Mouse (Mus musculus): ENCODE results near the gene C1qb. TPM values are rescaled to one million over a fixed set of nuclear protein-coding genes. Genes with fewer than 3 reads are reported as not detected.

Gene C1qb
- 10 to 100 TPM; 56.6 to 61.3 TPM for total RNA-seq (2021)

DNA sequence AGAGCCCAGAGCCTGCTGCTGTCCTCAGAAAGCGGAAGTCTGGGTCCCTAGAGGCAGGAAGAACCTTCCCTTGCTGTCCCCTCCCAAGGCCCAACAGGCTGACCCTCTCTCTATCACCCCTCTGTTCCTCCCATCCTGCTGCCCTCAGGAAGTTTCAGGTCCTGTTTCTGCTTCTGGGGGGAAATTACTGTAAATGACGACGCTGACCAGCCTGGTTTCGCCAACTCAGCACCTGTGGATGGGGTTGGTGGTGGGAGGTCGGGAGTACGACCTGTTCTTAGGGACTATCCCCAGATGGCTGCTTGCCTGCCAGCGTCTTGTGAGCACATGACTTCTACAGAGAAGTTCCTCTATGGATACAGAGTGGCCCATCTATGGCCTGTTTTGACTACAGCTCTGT is at the start of gene C1qb:
C1qb (minus strand) TSS at position 87 of the 400 bp plus-strand sequence.
- DNase-seq (ENCODE audit: low spot score in 2 of 2), result peak in 1 of 2 experiments; percentile 39
- intact Hi-C loops (cut with DNase I), result no loop called here

DNA sequence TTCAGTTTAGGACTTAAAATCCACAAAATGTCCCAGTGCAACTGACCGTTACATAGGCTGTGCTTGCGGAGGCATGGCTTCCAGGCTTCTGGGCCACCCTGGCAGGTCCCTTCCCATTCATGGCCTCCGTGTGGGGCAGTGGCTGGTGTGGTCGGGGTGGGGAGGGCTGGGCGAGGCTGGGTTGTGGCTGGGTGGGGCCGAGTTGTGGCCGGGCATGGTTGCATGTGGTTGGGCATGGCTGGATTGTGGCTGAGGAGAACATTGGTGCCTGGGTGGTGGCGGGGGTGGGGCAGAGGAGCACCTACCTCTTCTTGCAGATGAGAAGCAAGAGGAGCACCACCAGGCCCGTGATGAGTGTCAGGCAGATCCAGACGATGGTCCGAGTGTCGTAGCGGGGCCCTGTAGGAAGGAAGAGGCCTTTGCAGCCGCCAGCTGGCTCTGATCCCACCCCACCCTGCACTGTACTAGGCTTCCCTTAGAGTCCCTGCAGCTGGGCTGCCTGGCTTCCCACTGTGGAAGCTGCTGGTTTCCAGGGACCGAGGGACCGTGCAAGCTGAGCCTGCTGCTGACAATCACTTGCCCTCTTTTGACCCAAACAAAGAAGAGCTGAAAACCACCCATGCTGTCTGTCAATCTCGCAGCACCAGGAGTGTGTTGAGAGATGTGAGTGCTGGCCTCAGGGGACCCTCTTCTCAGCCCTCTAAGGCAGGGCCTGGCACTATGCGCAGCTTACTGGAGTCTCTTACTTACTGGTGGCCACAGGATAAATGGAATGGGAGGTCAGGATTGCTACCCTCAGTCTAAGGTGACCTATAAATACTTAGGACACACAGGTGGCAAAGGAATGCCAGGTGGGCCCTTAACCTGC is 49.0 kb upstream of the C1qb start:
- DNase-seq (ENCODE audit: low spot score in 2 of 2), result no peak
- intact Hi-C loops (cut with DNase I), result no loop called here

DNA sequence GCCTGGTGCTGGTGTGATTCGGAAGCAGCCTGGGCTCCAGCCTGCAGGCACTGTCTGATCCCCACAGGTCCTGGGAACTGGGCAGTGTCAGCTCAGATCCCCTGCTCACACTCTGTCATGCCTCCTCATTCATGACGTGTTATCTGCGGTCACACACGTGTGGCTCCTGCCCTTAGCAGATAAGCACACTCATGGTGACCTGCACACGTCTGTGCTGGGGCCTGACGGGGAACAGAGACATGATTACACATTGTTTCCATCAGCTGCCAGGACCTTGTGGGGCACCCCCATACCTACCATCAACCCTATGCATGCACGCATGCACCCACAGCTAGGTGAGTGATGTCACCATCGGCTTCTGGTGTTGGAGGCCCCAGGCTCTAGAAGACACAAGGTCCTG is 44.5 kb upstream of the C1qb start:
- no peak for DNase-seq (ENCODE audit: low spot score in 2 of 2)
- intact Hi-C loops (cut with DNase I), result no loop called here

DNA sequence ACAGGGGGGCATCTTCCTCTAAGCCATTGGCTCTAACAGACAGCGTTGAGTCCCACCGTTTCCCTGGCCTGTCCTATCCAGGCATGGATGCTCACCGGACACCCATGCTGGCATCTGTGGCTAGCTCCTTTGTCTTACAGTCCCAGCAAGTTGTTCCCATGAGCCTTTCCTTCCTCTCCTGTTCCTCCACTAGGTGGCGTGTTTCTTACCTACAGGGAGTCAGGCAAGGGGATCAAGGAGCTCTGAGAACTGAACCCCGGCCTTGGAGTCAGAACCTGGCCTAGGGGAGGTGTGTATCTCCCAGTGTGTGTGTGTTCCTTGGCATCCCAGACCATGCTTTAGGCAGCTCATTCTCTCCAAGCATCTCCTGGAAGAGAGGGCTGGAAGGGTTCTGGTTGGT is 42.9 kb upstream of the C1qb start:
- intact Hi-C loops (cut with DNase I), result loop anchor here (5.0 kb wide), 1 partner anchor 53 kb away; no protein-coding TSS in a partner anchor
- peak; percentile 13 to 37 for DNase-seq (ENCODE audit: low spot score in 2 of 2)

DNA sequence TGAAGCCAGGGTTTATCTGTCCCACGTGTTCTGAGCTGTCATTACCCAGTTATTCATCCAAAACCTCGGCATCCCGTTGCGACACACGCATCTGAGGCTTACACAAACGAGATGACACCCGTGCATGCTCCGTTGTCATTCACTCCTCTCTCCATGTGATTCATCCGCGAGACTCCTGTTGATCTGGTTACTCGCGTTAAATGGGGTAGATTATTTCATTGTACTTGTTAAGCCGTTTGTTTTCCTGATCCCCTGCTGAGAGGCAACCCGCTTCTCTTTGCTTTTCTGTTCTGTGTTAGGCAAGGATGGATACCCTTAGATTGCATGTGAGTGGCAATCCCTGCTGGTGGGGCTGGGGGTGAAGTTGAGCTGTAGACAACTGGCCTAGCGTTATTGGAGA is 39.8 kb upstream of the C1qb start:
- intact Hi-C loops (cut with DNase I), result loop anchor here (5.0 kb wide), 1 partner anchor 56 kb away; no protein-coding TSS in a partner anchor
- no peak for DNase-seq (ENCODE audit: low spot score in 2 of 2)

DNA sequence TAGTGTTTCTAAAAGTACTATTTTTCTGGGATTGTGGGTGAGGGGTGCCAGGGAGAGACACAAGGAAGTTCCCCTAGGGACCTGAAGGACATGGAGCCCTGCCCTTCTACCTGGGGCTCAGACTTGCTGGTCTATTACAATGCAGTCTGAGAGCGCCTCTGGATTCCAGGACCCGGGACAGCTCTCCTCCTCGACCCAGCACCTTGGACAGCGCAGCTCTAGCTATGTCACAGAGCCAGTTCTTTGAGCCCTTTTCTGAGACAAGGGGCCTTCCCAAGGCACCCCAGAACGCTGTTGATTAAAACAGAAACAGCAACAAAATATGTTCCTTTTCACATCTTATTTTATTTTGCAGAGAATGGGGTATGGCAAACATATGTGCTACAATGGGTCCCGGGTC is 38.5 kb upstream of the C1qb start:
- DNase-seq (ENCODE audit: low spot score in 2 of 2), result no peak
- intact Hi-C loops (cut with DNase I), result no loop called here

DNA sequence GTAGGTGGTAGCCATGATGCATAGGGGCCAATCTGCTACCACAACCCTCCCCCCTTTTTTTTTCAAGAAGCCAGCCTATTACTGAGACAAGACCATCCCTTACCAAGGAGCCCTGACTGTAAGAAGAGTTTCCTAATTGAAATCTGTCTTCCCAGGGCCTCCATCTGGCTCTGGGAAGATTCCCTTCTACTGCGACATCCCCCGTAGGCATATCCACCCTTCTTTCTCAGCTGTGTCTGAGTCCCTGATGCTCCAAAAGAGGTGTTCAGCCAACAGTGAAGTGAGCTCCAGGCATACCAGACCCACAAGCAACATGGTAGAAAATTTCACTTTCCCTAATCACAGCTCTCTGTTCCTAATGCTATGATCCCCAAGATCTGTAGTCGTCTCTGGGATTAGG is 33.5 kb upstream of the C1qb start:
- intact Hi-C loops (cut with DNase I), result no loop called here
- DNase-seq (ENCODE audit: low spot score in 2 of 2), result peak in 1 of 2 experiments; percentile 52

DNA sequence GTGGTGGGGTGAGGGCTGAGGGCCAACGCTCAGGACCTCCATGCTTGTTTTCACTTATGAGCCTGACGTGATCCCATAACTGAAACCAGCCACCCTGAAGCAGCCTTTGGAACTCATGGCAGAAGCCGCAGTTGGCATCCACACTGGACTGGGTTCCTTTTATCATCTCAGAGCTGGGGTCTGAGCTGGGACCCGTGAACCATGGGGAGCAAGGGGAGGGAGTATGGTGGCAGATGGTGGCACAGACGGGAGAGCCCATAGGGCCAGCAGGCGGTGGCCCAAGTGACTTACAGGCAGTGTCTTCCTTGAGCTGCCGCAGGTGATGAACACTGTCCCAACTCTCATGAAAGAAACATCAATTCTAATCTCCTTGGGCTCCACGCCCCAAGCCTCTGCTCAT is 32.8 kb upstream of the C1qb start:
- intact Hi-C loops (cut with DNase I), result no loop called here

DNA sequence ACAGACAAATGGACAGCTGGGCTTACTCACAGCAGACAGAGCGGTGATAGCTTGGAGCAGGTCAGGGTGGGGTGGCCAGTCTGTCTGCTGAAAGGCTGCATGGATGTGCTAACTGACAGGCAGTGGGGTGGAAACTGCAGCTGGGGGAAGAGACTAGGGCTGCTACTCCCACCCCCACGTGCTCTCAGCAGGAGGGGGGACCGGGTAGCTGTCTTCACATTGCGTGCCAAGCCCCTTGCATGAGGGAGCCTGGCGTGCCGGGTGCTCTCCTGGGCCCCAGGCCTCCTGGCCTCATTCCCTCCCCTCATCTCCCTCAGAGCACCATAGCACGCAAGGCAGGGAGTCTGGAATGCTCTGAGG is 31.2 kb upstream of the C1qb start:
- intact Hi-C loops (cut with DNase I), result no loop called here
- no peak for DNase-seq (ENCODE audit: low spot score in 2 of 2)

More for the DNA sequence above, 32.8 kb upstream of the C1qb start:
- DNase-seq (ENCODE audit: low spot score in 2 of 2), result no peak

DNA sequence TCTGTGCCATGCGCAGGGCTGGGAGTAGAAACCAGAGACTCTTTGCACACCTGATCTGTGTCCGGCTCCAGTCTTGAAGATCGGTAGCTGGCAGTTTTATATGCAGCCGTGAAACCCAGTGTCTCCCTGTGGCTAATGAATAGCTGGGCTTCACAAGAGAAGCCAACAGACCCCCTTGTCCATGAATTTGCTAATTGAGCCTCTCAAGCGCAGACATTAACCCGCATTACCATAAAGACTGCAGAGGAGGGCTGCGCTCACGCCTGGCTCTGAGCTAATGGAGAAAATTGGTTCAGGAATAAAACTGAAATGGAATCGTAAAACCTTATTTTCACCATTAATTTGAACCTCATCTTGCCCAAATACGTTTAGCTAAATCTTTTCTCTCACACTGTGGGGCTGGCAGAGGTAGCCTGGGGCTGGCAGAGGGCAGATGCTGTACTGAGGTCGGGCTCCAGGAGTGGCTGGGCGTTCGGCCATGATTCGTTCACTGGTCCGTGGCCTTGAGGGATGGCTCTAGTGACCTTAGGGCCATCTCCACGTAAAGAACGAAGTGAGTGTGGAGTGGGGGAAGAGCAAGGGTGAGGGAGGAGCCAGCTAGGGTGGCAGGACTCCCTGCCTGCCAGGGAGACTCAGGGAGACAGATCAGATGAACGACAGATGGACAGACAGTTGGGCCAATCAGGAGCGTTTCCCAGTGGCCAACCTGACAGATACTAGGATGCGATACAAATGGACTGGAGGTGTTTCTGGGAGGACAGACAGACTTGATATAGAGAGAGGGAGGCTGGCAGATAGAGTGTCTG is 30.6 kb upstream of the C1qb start:
- intact Hi-C loops (cut with DNase I), result no loop called here
- no peak for DNase-seq (ENCODE audit: low spot score in 2 of 2)

DNA sequence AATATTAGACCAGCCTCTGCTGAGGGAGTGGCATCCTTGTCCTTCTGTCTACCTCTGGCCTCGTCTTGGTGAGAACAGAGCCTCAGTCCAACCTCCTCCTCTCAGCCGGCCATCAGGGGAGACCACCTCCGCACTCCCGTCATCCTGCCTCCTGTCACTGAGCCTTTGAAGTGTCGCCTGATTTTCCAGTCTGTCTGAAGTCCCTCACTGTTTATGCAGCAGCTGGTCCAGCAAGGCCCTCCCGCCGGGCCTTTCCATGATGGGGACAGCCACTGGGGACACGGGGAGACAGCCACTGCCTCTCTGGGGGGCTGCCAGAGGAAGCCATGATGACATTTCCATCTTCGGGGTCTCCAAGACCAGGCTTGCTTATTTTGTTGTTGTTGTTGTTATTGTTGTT is 26.9 kb upstream of the C1qb start:
- intact Hi-C loops (cut with DNase I), result no loop called here
- no peak for DNase-seq (ENCODE audit: low spot score in 2 of 2)

DNA sequence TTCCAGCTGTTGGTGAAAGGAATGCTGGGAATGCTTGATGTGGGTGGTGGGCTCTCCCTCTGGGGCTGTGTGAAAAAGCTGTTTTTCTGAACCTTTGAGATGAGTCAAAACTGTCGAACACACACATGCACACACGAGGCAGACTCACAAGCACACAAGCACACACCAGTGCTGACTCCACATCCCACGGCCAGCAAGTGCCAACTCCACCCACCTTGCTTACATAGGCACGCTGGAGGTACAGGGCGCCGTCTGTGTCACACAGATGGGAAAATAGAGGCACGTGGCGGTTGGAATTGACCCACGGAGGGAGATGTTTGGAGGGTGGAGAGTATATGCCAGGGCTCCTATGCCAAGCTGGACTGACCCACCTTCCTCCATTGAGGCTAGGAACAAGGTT is 25.8 kb upstream of the C1qb start:
- intact Hi-C loops (cut with DNase I), result no loop called here
- DNase-seq (ENCODE audit: low spot score in 2 of 2), result peak in 1 of 2 experiments; percentile 54

DNA sequence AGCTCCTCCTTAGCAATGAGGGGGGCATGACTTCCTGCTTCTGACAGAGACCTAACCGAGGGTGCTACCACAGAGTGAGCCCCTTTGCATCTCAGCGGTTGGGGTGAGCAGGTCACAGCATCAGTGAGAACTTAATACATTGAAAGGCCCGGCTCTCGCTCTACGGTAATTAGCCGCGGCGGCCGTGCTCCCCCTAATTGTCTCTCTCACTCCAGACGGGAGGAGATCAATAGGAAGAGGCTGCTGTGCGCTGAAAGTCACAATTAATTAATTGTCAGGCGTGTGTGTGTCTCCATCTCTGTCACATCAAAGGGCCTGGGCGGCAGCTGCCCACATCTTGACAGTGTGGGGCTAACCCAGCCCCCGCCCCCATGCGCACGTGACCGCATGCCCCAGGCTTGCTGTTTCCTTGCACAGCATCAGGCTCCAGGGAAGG is 25.2 kb upstream of the C1qb start:
- intact Hi-C loops (cut with DNase I), result no loop called here
- DNase-seq (ENCODE audit: low spot score in 2 of 2), result no peak

DNA sequence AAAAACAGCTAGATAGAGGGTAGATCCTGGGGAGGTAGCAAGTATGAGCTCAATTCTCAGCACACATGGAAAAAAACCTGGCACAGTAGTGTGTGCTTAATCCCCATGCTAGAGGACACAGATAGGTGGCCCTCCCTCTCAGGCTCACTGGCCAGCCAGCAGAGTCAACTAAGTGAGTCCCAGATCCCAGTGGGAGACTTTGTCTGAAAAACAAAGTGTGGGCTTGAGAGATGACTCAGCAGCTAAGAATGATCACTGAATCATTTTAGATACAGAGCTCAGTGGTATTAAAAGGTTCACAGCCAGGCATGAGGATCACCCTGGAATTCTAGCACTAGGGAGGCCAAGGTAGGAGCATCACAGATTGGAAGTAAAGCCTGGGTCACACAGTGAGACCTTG is 21.8 kb upstream of the C1qb start:
- intact Hi-C loops (cut with DNase I), result no loop called here
- peak in 1 of 2 experiments; percentile 38 for DNase-seq (ENCODE audit: low spot score in 2 of 2)

DNA sequence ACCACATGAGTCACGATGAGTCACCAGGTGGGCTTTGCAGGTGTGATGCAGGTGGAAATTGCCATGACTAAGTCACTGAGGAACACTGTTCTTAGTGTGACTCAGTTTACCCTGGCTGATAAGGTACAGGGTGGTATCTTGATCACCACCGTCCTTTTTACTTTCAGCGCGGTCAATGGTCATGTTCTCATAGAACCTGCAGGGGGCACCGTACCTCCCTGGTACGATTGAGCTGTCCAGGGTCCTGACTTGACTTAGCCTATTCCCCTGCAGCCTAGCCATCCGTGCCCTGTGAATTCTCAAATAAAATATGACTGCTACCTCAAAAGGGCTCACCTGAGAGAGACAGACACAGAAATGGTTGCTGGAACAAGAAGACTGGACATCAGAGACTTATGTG is 21.0 kb upstream of the C1qb start:
- DNase-seq (ENCODE audit: low spot score in 2 of 2), result no peak
- intact Hi-C loops (cut with DNase I), result no loop called here

DNA sequence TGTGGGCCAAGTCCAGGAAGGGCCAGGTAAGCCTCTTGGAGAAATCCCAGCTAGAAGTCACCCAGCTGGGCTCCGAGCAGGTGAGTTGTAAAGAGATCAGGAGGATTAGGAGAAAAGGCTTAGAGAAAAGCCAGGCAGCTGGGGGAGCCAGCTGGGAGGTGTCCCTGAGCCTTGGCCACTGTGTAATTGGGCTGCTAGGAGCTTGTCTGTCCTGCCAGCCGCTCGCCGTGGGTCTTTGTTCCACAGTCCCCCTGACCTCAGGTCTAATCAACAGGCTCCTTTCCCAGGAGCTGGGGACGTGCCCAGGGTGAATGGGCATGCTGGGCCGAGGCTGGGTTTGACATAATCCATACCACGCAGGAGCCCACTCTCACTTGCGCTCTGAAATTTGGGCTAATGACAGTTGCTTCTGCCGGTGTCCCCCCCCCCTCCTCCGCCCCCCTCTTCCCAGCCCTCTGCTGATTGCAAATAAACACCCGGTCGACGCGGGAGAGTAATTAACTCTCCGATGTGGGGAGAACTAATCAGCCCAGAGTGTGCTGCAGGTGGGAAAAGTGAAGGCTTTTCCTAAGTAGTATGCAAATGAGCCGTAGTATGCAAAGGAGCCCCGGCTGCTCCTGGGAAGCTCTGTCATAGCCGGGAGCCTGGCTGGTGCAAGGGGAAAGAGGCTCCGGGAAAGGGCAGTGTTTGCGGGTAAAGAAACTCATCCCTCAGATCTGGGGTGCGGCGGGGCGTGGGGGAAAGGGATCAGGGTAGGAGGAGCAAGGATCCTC is 19.0 kb upstream of the C1qb start:
- peak in 1 of 2 experiments; percentile 11 for DNase-seq (ENCODE audit: low spot score in 2 of 2)
- intact Hi-C loops (cut with DNase I), result no loop called here

DNA sequence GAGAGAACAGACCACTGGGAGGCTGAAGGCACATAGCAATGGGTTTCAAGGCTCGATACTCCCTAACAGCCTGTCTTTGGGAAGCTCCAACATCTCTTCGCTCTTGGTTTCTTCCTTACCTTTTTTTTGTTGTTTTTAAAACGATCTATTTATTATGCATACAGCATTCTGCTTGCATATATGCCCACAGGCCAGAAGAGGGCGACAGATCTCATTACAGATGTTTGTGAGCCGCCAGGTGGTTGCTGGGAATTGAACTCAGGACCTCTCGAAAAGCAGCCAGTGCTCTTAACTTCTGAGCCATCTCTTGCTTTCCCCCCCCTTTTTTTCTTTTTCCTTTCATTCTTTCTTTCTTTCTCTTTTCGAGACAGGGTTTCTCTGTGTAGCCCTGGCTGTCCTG is 13.2 kb upstream of the C1qb start:
- intact Hi-C loops (cut with DNase I), result loop anchor here (10.0 kb wide), 2 partner anchors 406 to 676 kb away; partner anchors contain the start of gene Ldlrad2
- no peak for DNase-seq (ENCODE audit: low spot score in 2 of 2)

DNA sequence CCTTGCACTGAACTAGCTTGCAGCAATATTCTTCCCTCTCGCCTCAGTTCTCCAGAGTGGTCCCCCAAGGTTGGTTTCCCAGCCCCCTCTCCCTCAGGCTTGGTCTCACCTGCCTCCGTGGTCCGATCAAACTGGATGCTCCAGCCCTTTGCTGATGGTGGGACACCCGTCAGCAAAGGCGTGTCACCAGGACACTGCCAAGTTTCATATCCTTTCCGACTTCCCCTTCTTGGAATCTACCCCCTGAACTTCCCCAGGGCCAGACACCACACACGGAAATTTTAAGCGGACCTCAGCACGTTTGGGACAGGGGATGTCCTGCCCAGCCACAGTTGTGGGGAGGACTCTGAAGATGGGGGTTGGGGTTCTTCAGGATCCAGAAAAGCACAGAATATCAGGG is 12.7 kb upstream of the C1qb start, which contains the start of gene C1qa:
C1qa (minus strand) TSS at position 167 of the 400 bp plus-strand sequence.
- DNase-seq (ENCODE audit: low spot score in 2 of 2), result peak in 1 of 2 experiments; percentile 33
- intact Hi-C loops (cut with DNase I), result loop anchor here (10.0 kb wide), 2 partner anchors 406 to 676 kb away; partner anchors contain the start of gene Ldlrad2

DNA sequence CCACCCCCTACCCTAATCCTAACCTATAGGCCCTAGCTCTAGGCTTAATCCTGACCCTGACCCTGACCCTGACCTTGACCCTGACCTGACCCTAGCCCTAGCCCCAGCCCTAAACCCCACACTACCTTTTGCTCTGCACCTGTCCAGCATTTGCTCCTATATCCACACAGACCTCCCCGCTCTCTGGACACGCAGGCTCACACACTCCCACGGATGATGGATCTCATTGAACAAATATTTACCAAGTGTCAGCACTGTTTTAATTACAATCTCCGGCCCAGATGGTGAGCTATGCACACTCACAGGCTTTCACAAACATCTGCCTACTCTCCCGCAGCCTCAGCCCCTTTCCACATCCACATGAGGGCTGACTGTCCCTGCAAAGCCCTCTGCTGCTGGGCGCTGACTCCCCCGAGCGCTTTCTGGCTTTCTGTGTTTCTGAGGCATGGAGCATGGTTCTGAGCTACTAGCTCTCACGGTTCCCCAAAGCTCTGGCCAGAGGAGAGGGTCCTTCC is 12.2 kb upstream of the C1qb start:
- no peak for DNase-seq (ENCODE audit: low spot score in 2 of 2)
- intact Hi-C loops (cut with DNase I), result loop anchor here (10.0 kb wide), 2 partner anchors 407 to 677 kb away; partner anchors contain the start of gene Ldlrad2

Data from left cerebral cortex, postnatal 25 days (tissue).